Mouse (Mus musculus): Measurements from ENCODE around the gene Sfn.

DNA sequence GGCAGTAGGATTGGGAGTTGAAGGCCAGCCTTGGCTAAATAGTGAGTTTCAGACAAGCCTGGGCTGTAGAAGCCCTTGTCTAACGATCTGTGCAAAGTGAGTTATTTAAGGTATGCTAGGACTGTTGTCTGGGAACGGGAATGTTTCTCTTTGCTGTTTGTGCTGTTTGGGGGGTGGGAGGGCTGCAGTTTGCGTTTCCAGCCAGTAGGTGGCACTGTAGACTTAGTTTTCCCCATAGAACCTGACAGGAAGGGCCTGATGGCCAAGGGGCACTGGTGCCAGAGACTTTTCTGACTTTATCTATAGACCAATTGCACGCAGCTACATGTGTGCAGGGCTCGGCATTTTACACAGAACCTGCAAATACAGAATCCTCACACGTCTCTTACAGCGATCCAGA lies 9.4 kb downstream of the Sfn start:
- TF ChIP-seq GABPA (IDR thresholded peaks at IDR 0.05; ENCODE audit: insufficient replicate concordance, low read depth, low read length) (no peak), USF1 (IDR thresholded peaks at IDR 0.05; ENCODE audit: low read depth, low read length) (no peak)

Measured in CH12.LX (cell line).